Mouse (Mus musculus) bone marrow macrophage, adult 2 months (primary cell): ENCODE measurements at regions not wholly inside any gene's neighbourhood (a gene's known extent, or its start where the extent isn't known, plus 50 kb on each side); places are given as distances from the start of the nearest gene placed in this dataset.

Experiments
- H3K27ac ChIP-seq: 2 replicates; pipeline ENCODE4 v1.5.1; 2012; ENCODE audit warnings: low read depth, low read length; ENCODE audit not compliant: insufficient read depth
- H3K4me1 ChIP-seq: 2 replicates; pipeline ENCODE4 v1.6.1; 2012; ENCODE audit warnings: low read length; ENCODE audit not compliant: control insufficient read depth, insufficient read depth
- H3K4me3 ChIP-seq: 2 replicates; pipeline ENCODE4 v1.5.1; 2012; ENCODE audit warnings: mild to moderate bottlenecking, low read length, moderate library complexity; ENCODE audit not compliant: insufficient read depth
- CTCF ChIP-seq: IDR thresholded peaks from 2 replicates; pipeline ENCODE4 v1.5.1; 2012; ENCODE audit warnings: low read depth, mild to moderate bottlenecking, low read length, moderate library complexity
- POLR2A ChIP-seq: IDR thresholded peaks from 2 replicates; pipeline ENCODE4 v1.6.1; 2012; ENCODE audit warnings: mild to moderate bottlenecking, low read depth, low read length, borderline replicate concordance

GRCm38 (mm10) chr14:85965139-85965538 lies 1175.9 kb downstream of the Diaph3 start:
- TF ChIP-seq CTCF: no peak
- Histone ChIP-seq H3K4me1 (peaks cover 3% of the 10 kb centered on the region; the same call in 1 of the 2 replicates), H3K27ac (peak overlapping the region; percentile 22; the same call in 1 of the 2 replicates), H3K4me3 (no peak overlapping the region)

GRCm38 (mm10) chr14:85945707-85946313 lies 1195.2 kb downstream of the Diaph3 start:
- TF ChIP-seq POLR2A: no peak
- TF ChIP-seq CTCF: no peak
- H3K27ac ChIP-seq: no peak overlapping the region
- no peaks in the 10 kb centered on the region for H3K4me1 ChIP-seq
- no peak overlapping the region for H3K4me3 ChIP-seq

- no peak for TF ChIP-seq POLR2A
- TF ChIP-seq CTCF: no peak
- Histone ChIP-seq H3K4me1 (no peaks in the 10 kb centered on the region), H3K27ac (no peak overlapping the region), H3K4me3 (no peak overlapping the region)
Observed at GRCm38 (mm10) chr14:85942792-85943191, 1198.2 kb downstream of the Diaph3 start.

GRCm38 (mm10) chr14:85940585-85940984 lies 1200.5 kb downstream of the Diaph3 start:
- no peak overlapping the region for H3K4me3 ChIP-seq
- no peak overlapping the region for H3K27ac ChIP-seq
- no peaks in the 10 kb centered on the region for H3K4me1 ChIP-seq
- TF ChIP-seq CTCF (no peak), POLR2A (no peak)

- Histone ChIP-seq H3K4me3 (no peak overlapping the region), H3K4me1 (no peaks in the 10 kb centered on the region), H3K27ac (no peak overlapping the region)
- no peak for TF ChIP-seq CTCF
- TF ChIP-seq POLR2A: no peak
Observed at GRCm38 (mm10) chr14:85935091-85935490, 1205.9 kb downstream of the Diaph3 start.

GRCm38 (mm10) chr14:85930387-85930786 lies 1210.6 kb downstream of the Diaph3 start:
- H3K27ac ChIP-seq: no peak overlapping the region
- H3K4me1 ChIP-seq: no peaks in the 10 kb centered on the region
- no peak overlapping the region for H3K4me3 ChIP-seq
- TF ChIP-seq CTCF (no peak), POLR2A (no peak)

- Histone ChIP-seq H3K4me3 (no peak overlapping the region), H3K4me1 (peaks cover 3% of the 10 kb centered on the region; the same call in 1 of the 2 replicates), H3K27ac (no peak overlapping the region)
- TF ChIP-seq CTCF (no peak), POLR2A (no peak)
Observed at GRCm38 (mm10) chr14:85918894-85919293, 1222.1 kb downstream of the Diaph3 start.

- no peak for TF ChIP-seq POLR2A
- no peak for TF ChIP-seq CTCF
- Histone ChIP-seq H3K4me1 (peaks cover 3% of the 10 kb centered on the region; the same call in 1 of the 2 replicates), H3K27ac (no peak overlapping the region), H3K4me3 (no peak overlapping the region)
Observed at GRCm38 (mm10) chr14:85915761-85916160, 1225.3 kb downstream of the Diaph3 start.

- Histone ChIP-seq H3K27ac (no peak overlapping the region), H3K4me3 (no peak overlapping the region), H3K4me1 (no peaks in the 10 kb centered on the region)
- TF ChIP-seq CTCF: no peak
- no peak for TF ChIP-seq POLR2A
Observed at GRCm38 (mm10) chr14:85897890-85898289, 1243.1 kb downstream of the Diaph3 start.

GRCm38 (mm10) chr14:85861371-85861951 lies 1279.6 kb downstream of the Diaph3 start:
- Histone ChIP-seq H3K4me1 (no peaks in the 10 kb centered on the region), H3K27ac (no peak overlapping the region), H3K4me3 (no peak overlapping the region)
- TF ChIP-seq CTCF (no peak), POLR2A (no peak)
